Mouse (Mus musculus): ENCODE measurements around the gene Tspoap1.

- TF ChIP-seq CTCF (IDR thresholded peaks at IDR 0.05; ENCODE audit: borderline replicate concordance, control insufficient read depth, extremely low read depth, insufficient read depth, low read length, poor library complexity) (no peak), POLR2A (IDR thresholded peaks at IDR 0.05; ENCODE audit: control insufficient read depth, extremely low read depth, insufficient read depth, low read length, poor library complexity) (no peak)
Measured at GRCm38 (mm10) chr11:87790088-87790487, 29.7 kb downstream of the Tspoap1 start.
